Mouse (Mus musculus): Measurements from ENCODE around the gene Dna2. TPM values are rescaled to one million over a fixed set of nuclear protein-coding genes. Genes with fewer than 3 reads are reported as not detected.

The Dna2 gene
- total RNA-seq, 2 experiments from 2014 or later = 41.9 to 49.2 TPM

Other genes with a start within 250 kb of the Dna2 start
- not detected in 2 replicates for gene Stox1, start 220.9 kb upstream of the Dna2 start, total RNA-seq (2015; ENCODE audit: low replicate concordance)
- gene Stox1, start 220.9 kb upstream of the Dna2 start, total RNA-seq (2017; ENCODE audit: low replicate concordance) = not detected in 2 replicates
- 110 and 114 TPM in 2 replicates for gene Ccar1, start 154.7 kb upstream of the Dna2 start, total RNA-seq (2015; ENCODE audit: low replicate concordance)
- gene Ccar1, start 154.7 kb upstream of the Dna2 start, total RNA-seq (2017; ENCODE audit: low replicate concordance) = 126 and 172 TPM in 2 replicates
- gene Tet1, start 38.0 kb upstream of the Dna2 start, total RNA-seq (2015; ENCODE audit: low replicate concordance) = 2.2 and 6.7 TPM in 2 replicates
- 0.39 and 0.76 TPM in 2 replicates for gene Tet1, start 38.0 kb upstream of the Dna2 start, total RNA-seq (2017; ENCODE audit: low replicate concordance)
- 9.6 and 15.5 TPM in 2 replicates for gene Slc25a16, start 26.4 kb upstream of the Dna2 start, total RNA-seq (2015; ENCODE audit: low replicate concordance)
- 9.1 and 19.9 TPM in 2 replicates for gene Slc25a16, start 26.4 kb upstream of the Dna2 start, total RNA-seq (2017; ENCODE audit: low replicate concordance)
- 1.4 and 3.8 TPM in 2 replicates for gene Rufy2, start 33.2 kb downstream of the Dna2 start, total RNA-seq (2015; ENCODE audit: low replicate concordance)
- gene Rufy2, start 33.2 kb downstream of the Dna2 start, total RNA-seq (2017; ENCODE audit: low replicate concordance) = 1.7 and 2.2 TPM in 2 replicates
- 28.9 and 56.2 TPM in 2 replicates for gene Hnrnph3, start 77.2 kb downstream of the Dna2 start, total RNA-seq (2015; ENCODE audit: low replicate concordance)
- gene Hnrnph3, start 77.2 kb downstream of the Dna2 start, total RNA-seq (2017; ENCODE audit: low replicate concordance) = 37.2 and 46.0 TPM in 2 replicates
- not detected in 2 replicates for gene Pbld2, start 77.3 kb downstream of the Dna2 start, total RNA-seq (2015; ENCODE audit: low replicate concordance)
- gene Pbld2, start 77.3 kb downstream of the Dna2 start, total RNA-seq (2017; ENCODE audit: low replicate concordance) = not detected in 2 replicates
- not detected in 2 replicates for gene Pbld1, start 113.1 kb downstream of the Dna2 start, total RNA-seq (2015; ENCODE audit: low replicate concordance)
- gene Pbld1, start 113.1 kb downstream of the Dna2 start, total RNA-seq (2017; ENCODE audit: low replicate concordance) = 0.13 TPM in 1 of 2 replicates, not detected in the other
- not detected in 2 replicates for gene Atoh7, start 152.6 kb downstream of the Dna2 start, total RNA-seq (2015; ENCODE audit: low replicate concordance)
- gene Atoh7, start 152.6 kb downstream of the Dna2 start, total RNA-seq (2017; ENCODE audit: low replicate concordance) = not detected in 2 replicates

All from erythroid progenitor cell, adult 5-6 weeks (primary cell).